Mouse (Mus musculus): Measurements from ENCODE around the gene Rad23a.
"Not testable (repeated sequence)": the region's sequence is repeated elsewhere in the genome, so short reads cannot be mapped to it uniquely, and the experiment has no call there.

The Rad23a gene

DNA sequence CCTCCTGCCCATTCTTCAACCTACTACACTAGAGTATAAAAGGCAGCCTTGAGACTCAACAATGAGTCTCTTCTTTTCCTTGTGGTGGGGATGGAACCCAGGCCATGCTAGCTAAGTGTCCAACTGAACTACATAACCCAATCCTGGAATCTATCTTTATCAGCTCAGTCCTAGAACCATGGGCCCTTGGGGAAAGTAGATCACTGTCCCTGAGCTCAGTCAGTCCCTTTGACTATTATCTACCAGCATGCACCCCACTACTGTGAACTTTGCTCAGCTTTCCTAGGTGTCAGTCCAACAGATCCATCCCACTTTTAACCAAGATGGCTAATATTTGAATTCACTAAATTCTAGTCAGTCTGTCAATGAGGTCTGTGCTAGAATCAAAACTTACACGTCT, 1.0 kb upstream of the Rad23a start:
- in situ Hi-C loops (cut with MboI, MseI): no loop called here

GRCm38 (mm10) chr8:84839875-84840247, 604 bp downstream of the Rad23a start:
- in situ Hi-C loops (cut with MboI, MseI): no loop called here

DNA sequence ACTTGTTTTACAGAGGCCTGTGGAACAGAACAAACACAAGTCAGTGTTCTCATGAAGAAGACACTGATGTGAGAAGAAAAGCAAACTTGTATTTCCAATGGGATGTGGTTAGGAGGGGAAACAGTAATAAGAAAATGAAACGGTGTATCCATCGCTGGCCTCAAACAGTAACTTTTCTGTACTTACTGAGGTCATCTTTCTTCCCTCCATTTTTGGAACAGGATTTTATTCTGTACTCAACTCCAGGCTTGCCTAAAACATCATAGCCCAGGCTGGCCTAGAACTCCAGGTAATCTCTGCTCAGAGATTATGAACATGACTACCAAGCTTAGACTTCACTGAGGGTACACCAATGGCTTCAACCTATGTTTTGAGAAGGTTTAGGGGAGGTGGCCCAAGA, 1.1 kb downstream of the Rad23a start:
- in situ Hi-C loops (cut with MboI, MseI): no loop called here

- in situ Hi-C loops (cut with MboI, MseI): no loop called here
Observed at GRCm38 (mm10) chr8:84838513-84838912, 2.0 kb downstream of the Rad23a start.

DNA sequence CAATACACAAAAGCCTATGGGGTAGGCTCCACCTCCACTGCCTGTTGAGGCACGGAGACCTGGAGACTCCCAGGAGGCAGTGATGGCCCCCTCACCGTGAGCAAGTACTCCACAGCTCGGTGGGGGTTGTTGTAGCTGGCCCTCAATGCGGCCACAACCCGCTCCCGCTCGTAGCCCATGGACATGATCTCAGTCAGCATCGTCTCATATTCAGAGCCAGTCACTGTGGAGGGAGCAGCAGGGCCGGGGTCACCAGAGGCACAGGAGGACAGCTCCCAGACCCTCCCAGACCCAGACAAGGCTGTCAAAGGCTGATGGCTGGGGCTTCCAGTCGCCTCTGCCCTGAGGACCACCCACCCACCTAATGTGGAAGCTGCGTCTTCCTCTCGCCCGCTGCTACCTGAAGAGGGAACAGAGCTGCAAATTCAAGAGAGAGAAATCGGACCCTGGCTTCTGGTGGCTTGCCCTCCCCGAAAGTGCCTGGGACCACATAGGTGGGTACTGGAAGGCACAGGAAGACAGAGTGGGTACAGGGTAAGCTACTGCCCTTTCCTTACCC, 2.5 kb downstream of the Rad23a start:
- in situ Hi-C loops (cut with MboI, MseI): no loop called here

DNA sequence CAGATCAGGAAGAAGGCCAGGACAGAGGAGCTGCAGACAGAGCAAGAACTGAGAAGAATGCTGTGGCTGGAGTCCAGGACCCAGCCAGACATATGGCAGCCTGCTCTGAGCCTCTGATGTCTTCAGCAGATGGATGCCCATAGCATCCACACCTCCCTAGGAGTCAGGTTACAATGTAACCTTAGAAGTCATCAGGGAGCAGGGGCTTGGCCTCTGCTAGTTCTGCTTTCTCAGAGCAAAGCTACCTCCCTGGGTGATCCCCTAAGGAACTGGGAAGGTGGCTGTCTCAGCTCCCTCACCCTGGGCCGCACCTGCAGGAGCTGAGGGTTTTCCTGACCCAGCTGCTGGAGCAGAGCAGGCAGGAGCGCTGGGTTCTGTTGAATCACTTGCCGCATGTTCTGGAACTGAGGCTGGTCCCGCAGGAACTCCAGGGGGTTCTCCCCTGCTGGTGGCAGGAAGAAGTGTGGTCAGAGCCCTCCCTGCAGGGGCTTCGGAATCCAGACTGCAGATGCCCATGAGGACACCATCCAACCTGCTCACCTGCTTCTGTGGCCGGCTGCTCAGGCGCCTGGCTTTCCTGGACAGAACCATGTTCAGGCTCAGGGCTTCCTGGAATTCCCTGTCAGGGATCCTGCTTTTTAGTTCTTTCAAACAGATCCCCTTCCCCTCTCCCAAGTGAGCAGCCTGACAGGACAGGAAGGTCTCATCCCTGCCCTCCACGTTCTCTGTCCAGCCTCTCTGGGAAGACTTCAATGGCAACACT, 3.1 kb downstream of the Rad23a start:
- in situ Hi-C loops (cut with MboI, MseI): no loop called here

GRCm38 (mm10) chr8:84834866-84835855, 5.3 kb downstream of the Rad23a start:
- in situ Hi-C loops (cut with MboI, MseI): no loop called here

GRCm38 (mm10) chr8:84834002-84834865, 6.2 kb downstream of the Rad23a start:
- in situ Hi-C loops (cut with MboI, MseI): no loop called here

- in situ Hi-C loops (cut with MboI, MseI): no loop called here
Observed at GRCm38 (mm10) chr8:84832759-84833742, 7.4 kb downstream of the Rad23a start.

- in situ Hi-C loops (cut with MboI, MseI): no loop called here
Observed at GRCm38 (mm10) chr8:84832034-84832717, 8.3 kb downstream of the Rad23a start.

DNA sequence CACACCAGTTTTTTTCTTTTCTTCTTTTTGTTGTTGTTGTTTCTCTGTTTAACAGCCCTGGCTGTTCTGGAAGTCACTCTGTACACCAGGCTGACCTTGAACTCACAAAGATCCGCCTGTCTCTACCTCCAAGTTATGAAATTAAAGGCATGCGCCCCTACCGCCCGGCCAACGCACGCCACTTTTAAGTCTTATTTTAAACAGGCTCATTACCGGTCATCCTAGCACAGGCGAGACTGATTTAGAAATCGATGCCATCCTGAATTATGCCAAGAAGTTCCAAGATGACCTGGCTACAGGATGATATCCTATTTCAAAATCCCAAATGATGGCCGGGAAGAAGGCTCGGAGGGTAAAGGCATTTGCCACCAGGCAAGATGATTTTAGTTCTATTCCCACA, 9.0 kb downstream of the Rad23a start, which contains the start of gene Gadd45gip1:
TSS of gene Gadd45gip1 (plus strand) at position 33 of the 400 bp plus-strand sequence.
- in situ Hi-C loops (cut with MboI, MseI): no loop called here

GRCm38 (mm10) chr8:84826518-84826917, 13.9 kb downstream of the Rad23a start:
- in situ Hi-C loops (cut with MboI, MseI): not testable (repeated sequence)

- in situ Hi-C loops (cut with MboI, MseI): no loop called here
Observed at GRCm38 (mm10) chr8:84825636-84826035, 14.8 kb downstream of the Rad23a start.

DNA sequence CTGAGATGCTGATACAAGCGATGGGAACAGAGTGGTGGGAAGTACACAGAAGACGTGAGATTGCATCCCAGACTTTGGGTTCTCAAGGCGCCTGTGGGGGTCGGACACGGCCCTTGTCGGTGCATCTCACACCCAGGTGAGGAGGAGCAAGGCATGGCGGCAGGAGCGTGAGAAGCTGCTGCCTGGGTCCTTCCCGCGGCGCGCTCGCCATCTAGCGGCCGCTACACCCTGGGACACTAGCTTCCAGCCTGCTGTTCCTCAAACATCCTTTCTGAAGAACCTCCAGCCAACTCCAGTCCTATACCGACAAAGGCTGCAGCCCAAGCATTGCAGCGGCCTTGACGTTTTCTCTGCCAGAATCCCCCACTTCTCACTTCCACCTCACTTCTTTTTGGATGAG, 16.8 kb downstream of the Rad23a start:
- in situ Hi-C loops (cut with MboI, MseI): loop anchor here in 1 of 2 experiments (5.0 kb wide), 1 partner anchor 111 kb away; no protein-coding TSS in a partner anchor

DNA sequence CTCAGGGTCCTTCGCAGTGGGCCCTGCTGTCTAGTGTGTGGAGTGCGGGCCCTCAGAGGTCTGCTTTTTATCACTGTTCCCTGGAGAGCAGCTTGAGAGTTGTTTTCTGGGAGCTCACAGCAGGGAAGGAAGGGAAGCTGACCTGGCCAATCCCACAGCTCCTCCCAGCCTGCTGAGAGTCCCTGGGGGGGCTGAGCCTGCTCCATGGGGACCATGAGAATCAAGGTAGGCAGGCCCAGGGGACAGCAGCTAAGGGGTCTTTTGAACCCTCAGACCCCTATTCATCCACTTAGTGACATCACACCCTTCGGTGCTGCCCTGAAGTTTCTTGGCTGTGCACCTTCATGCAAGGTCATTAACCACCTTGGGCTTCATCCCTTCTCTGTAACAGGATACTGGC, 17.7 kb downstream of the Rad23a start, which contains the start of gene Dand5:
TSS of gene Dand5 (minus strand) at position 101 of the 400 bp plus-strand sequence.
- in situ Hi-C loops (cut with MboI, MseI): loop anchor here in 1 of 2 experiments (5.0 kb wide), 1 partner anchor 110 kb away; no protein-coding TSS in a partner anchor

- in situ Hi-C loops (cut with MboI, MseI): no loop called here
Observed at GRCm38 (mm10) chr8:84816117-84816516, 24.3 kb downstream of the Rad23a start.

GRCm38 (mm10) chr8:84815547-84815946, 24.9 kb downstream of the Rad23a start:
- in situ Hi-C loops (cut with MboI, MseI): no loop called here

GRCm38 (mm10) chr8:84814555-84815441, 25.7 kb downstream of the Rad23a start:
- in situ Hi-C loops (cut with MboI, MseI): no loop called here

All from T-helper 17 cell (primary cell).